Mouse (Mus musculus): ENCODE measurements around the gene Adamtsl4. TPM values are rescaled to one million over a fixed set of nuclear protein-coding genes. Genes with fewer than 3 reads are reported as not detected.
"Not testable (repeated sequence)": the region's sequence is repeated elsewhere in the genome, so short reads cannot be mapped to it uniquely, and the experiment has no call there.

Gene Adamtsl4
- polyA plus RNA-seq, 1 experiment, result 51.3 TPM

DNA sequence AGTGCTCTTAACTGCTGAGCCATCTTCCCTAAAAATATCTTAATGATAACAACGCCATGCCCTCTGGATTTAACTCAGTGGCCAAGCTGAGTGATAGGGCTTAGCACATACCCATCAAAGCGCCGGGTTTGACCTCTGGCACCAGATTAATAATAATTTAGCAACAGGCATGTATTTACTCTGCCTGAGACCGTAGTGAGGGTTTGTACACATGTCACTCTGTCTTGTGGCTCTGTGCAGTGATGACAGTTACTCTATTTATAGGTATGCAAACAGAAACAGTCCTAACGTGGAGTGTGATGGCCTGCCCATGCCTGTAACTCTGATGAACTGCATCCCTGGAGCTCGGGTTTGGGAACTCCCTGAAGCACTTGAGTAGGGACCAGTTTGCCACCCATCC is 5.0 kb upstream of the Adamtsl4 start:
- H3K4me1 ChIP-seq (ENCODE audit: control insufficient read depth, insufficient read depth, low read length), result peaks cover 26% of the 10 kb centered on the region
- WGBS, result 41% methylated on average over 6 of the region's 6 CpGs
- no peak for DNase-seq
- no peak overlapping the region for H3K4me3 ChIP-seq (replicated peaks; ENCODE audit: extremely low read depth, low read depth, low read length)
- TF ChIP-seq POLR2A (IDR thresholded peaks at IDR 0.05; ENCODE audit: borderline replicate concordance, extremely low read depth, low read depth, low read length) (no peak), CTCF (IDR thresholded peaks at IDR 0.05; ENCODE audit: insufficient read depth, low read length) (no peak)

DNA sequence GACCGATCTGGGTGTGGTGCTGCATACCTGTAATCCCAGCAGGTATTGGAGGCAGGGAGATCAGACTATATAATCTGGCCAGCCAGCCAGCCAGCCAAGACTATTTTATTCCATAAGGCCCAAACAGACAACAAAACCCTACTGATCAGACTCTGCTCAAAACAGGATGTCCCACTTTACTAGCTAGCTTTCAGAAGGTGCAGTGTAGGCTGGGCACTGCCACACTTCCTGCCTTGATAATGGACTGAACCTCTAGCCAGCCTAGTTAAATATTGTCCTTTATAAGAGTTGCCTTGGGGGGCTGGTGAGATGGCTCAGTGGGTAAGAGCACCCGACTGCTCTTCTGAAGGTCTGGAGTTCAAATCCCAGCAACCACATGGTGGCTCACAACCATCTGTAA is 2.8 kb upstream of the Adamtsl4 start:
- WGBS, result 91% methylated on average over 2 of the region's 2 CpGs
- H3K4me1 ChIP-seq (ENCODE audit: control insufficient read depth, insufficient read depth, low read length), result peaks cover 26% of the 10 kb centered on the region
- H3K4me3 ChIP-seq (replicated peaks; ENCODE audit: extremely low read depth, low read depth, low read length); DNase-seq: not testable (repeated sequence)

DNA sequence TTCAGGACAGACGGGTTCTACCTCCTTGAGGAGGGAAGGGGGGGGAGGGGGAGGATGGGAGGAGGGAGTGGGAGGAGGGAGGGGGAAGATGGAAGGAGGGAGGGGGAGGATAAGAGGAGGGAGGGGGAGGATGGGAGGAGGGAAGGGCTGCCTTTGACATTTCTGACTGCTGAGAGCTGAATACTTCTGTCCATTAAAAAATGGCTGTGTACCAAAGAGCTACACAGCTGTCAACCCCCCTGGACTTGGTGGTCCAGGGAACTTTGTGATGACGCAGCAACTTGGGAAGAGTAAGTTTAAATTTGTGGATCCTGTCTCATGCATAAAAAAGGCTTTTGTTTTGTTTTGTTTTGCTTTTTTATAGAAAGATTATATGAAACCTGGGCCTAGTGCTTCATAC is 2.2 kb upstream of the Adamtsl4 start:
- H3K4me1 ChIP-seq (ENCODE audit: control insufficient read depth, insufficient read depth, low read length), result peaks cover 30% of the 10 kb centered on the region
- 43% methylated on average over 2 of the region's 2 CpGs for WGBS
- no peak overlapping the region for H3K4me3 ChIP-seq (replicated peaks; ENCODE audit: extremely low read depth, low read depth, low read length)
- DNase-seq, result no peak
- TF ChIP-seq CTCF (IDR thresholded peaks at IDR 0.05; ENCODE audit: insufficient read depth, low read length), result no peak
- TF ChIP-seq POLR2A (IDR thresholded peaks at IDR 0.05; ENCODE audit: borderline replicate concordance, extremely low read depth, low read depth, low read length), result no peak

DNA sequence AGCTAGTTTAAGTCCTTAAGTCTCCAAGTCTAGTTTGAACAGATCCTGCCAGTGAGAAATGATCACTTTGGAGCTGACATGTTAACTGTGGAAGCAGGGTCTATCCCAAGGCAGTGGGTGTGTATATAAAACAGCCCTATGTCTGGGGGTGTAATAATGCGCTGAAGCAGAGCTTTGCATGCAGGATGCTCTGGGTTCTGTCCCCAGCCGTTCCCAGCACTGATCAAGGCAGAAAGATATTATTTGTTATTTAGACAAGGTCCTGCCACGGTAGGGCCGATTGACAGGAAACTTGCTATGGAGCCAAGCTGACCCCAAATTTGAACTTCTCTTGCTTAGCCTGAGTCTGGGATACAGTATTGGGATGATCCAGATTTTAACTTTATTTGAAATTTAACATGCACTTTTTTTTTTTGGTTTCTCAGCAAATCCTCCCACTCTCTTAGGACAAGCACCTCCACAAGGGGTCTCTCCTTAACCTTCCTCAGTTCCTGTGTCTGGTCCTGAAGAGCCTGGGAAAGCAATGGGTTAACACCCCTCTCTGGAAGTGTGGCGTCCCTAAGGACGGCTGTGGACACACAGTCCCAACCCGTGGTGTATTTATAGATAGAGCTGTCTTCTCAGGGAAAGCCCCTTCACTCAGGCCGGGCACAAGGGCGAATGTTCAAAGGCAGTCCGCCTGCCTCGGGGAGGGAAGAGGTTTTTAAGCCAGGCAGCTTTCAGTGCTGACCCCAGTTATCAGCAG is 1.6 kb upstream of the Adamtsl4 start:
- H3K4me1 ChIP-seq (ENCODE audit: control insufficient read depth, insufficient read depth, low read length), result peaks cover 28% of the 10 kb centered on the region
- H3K4me3 ChIP-seq (replicated peaks; ENCODE audit: extremely low read depth, low read depth, low read length), result no peak overlapping the region
- 32% methylated on average over 11 of the region's 11 CpGs for WGBS
- no peak for DNase-seq
- TF ChIP-seq POLR2A (IDR thresholded peaks at IDR 0.05; ENCODE audit: borderline replicate concordance, extremely low read depth, low read depth, low read length) (no peak), CTCF (IDR thresholded peaks at IDR 0.05; ENCODE audit: insufficient read depth, low read length) (no peak)

DNA sequence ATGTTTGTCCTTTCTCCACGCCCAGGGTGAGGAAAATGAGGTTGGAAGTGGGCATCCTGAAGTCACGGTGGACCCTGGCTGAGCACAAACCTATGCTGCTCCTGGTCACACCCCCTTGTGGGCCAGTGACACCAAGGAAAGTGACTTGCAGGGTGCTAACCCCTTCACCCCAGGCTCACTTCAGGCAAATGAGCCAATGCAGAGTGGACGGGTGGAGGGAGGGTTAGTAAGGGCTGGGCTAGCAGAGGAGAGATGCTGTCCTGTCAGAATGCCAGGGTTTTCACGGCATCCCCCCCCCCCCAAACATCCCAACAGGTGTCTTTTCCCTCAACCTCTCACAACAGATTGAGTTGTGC is 571 bp downstream of the Adamtsl4 start:
- H3K4me3 ChIP-seq (replicated peaks; ENCODE audit: extremely low read depth, low read depth, low read length), result peak overlapping the region; percentile 79
- TF ChIP-seq POLR2A (IDR thresholded peaks at IDR 0.05; ENCODE audit: borderline replicate concordance, extremely low read depth, low read depth, low read length) (peak; percentile 19; the same call in 1 of the 2 replicates), CTCF (IDR thresholded peaks at IDR 0.05; ENCODE audit: insufficient read depth, low read length) (no peak)
- 19% methylated on average over 4 of the region's 4 CpGs for WGBS
- DNase-seq, result no peak
- H3K4me1 ChIP-seq (ENCODE audit: control insufficient read depth, insufficient read depth, low read length), result peaks cover 16% of the 10 kb centered on the region

DNA sequence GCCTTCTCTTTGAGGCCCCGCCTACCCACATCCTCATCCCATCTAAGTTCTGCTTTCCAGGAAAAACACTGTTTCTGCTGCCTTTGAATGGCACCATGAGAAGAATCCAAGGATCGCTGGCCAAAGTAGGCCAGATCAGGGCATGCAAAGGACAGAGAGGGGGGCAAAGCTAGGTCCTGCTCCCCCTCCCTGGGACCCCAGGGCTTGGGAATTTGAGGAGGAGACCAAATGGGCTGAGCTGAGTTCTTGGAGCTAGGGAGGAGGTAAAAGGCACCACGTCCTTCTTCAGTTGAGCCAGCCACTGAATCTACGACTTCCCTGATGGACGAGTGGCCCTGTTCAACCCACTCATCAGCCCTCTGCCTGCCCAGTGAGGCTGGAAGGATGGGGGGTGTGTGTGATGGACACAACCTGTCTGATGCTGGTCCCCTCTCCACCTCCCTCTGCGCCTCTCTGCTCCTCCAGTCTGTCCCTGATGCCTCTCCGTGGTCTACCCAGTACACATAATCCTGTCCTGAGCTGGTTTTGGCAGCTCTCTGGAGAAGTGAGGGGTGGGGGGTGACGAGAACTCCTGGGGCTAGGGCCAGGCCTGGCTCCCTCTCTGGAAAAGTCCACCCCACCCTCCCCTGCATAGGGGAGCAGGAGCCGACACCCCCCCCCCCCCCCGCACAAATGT is 1.1 kb downstream of the Adamtsl4 start:
- WGBS, result 36% methylated on average over 10 of the region's 10 CpGs
- no peak for TF ChIP-seq CTCF (IDR thresholded peaks at IDR 0.05; ENCODE audit: insufficient read depth, low read length)
- no peak for TF ChIP-seq POLR2A (IDR thresholded peaks at IDR 0.05; ENCODE audit: borderline replicate concordance, extremely low read depth, low read depth, low read length)
- no peak for DNase-seq
- Histone ChIP-seq H3K4me3 (replicated peaks; ENCODE audit: extremely low read depth, low read depth, low read length) (peak overlapping the region; percentile 79), H3K4me1 (ENCODE audit: control insufficient read depth, insufficient read depth, low read length) (peaks cover 19% of the 10 kb centered on the region)

DNA sequence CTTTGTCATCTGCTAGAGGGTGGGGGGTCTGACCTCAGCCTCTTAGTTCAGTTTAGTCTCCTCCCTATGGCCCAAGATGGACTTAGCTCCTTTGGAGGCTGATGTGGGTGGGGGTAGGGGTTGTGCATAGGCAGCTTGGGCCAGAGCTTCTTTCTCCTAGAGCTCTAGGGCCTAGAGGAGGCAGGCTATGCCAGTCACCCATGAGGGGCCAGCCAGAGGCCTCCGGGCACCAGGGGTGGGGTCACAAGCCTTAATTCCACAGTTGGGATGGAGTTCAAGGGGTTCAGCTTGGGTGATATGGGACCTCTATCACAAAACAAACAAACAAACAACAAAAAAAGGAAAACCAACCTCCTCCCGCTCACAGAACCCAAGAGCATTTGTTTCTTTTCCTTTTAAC is 2.0 kb downstream of the Adamtsl4 start:
- WGBS, result 65% methylated on average over 2 of the region's 2 CpGs
- H3K4me1 ChIP-seq (ENCODE audit: control insufficient read depth, insufficient read depth, low read length), result peaks cover 20% of the 10 kb centered on the region
- no peak overlapping the region for H3K4me3 ChIP-seq (replicated peaks; ENCODE audit: extremely low read depth, low read depth, low read length)
- TF ChIP-seq POLR2A (IDR thresholded peaks at IDR 0.05; ENCODE audit: borderline replicate concordance, extremely low read depth, low read depth, low read length), result no peak
- TF ChIP-seq CTCF (IDR thresholded peaks at IDR 0.05; ENCODE audit: insufficient read depth, low read length), result no peak
- DNase-seq, result no peak

DNA sequence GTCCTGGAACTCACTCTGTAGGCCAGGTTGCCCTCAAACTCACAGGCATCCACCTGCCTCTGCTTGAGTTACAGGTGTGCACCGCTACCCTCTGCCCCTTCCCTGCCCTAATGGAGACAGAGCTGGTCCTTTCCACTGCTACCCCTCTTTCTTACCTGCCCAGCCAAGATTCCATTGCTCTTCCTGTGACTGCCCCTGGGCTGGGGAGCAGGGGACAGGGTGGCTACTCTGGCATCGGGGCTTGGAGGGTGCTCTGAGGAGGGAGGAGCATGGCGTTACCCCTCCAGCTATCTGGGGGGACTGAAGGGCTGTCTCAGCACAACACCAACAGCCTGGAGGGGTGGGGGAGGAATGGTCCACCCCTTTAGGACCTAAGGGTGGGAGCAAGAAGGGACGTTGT is 2.4 kb downstream of the Adamtsl4 start:
- DNase-seq, result no peak
- TF ChIP-seq POLR2A (IDR thresholded peaks at IDR 0.05; ENCODE audit: borderline replicate concordance, extremely low read depth, low read depth, low read length) (no peak), CTCF (IDR thresholded peaks at IDR 0.05; ENCODE audit: insufficient read depth, low read length) (no peak)
- H3K4me1 ChIP-seq (ENCODE audit: control insufficient read depth, insufficient read depth, low read length), result peaks cover 20% of the 10 kb centered on the region
- H3K4me3 ChIP-seq (replicated peaks; ENCODE audit: extremely low read depth, low read depth, low read length), result no peak overlapping the region
- 67% methylated on average over 4 of the region's 4 CpGs for WGBS

DNA sequence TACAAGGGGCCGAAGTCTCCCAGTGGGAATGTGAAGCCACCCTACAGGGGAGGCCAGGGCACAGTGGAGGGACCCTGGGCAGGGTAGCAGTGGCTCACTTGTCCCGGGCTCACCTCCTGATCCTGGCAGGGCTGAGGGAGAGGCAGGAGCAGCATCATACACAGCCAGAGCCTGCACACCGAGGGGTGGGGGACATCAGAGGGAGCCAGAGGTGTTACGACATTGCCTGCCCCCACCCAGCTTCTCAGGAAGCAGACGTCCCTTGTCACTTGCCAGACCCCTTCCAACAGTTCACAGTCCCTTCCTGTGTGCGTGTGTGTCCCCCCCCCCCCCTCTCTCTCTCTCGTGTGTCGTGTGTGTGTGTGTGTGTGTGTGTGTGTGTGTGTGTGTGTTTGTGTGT is 2.9 kb downstream of the Adamtsl4 start:
- H3K4me1 ChIP-seq (ENCODE audit: control insufficient read depth, insufficient read depth, low read length), result peaks cover 20% of the 10 kb centered on the region
- no peak for TF ChIP-seq CTCF (IDR thresholded peaks at IDR 0.05; ENCODE audit: insufficient read depth, low read length)
- no peak for TF ChIP-seq POLR2A (IDR thresholded peaks at IDR 0.05; ENCODE audit: borderline replicate concordance, extremely low read depth, low read depth, low read length)
- H3K4me3 ChIP-seq (replicated peaks; ENCODE audit: extremely low read depth, low read depth, low read length), result no peak overlapping the region
- WGBS, result 31% methylated on average over 8 of the region's 8 CpGs
- DNase-seq, result no peak

DNA sequence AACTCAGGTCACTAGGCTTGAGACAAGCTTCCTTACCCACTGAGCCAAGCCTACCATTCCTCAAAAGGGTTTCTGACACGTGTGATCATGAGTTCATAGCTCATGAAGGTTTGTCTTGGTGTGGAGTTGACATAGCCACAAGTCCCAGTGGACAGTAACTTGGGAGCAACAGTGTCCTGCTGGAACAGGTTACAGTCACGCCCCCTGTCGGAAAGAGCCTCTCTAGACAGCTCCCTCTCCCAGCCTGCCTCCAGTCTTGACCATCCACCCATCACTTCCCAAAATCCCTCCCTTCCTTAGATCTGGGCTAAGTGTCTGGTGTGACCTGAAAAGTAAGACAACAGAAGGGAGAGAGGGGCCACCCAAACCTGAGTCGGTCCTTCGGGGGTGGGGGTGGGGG is 4.8 kb downstream of the Adamtsl4 start:
- TF ChIP-seq POLR2A (IDR thresholded peaks at IDR 0.05; ENCODE audit: borderline replicate concordance, extremely low read depth, low read depth, low read length), result no peak
- TF ChIP-seq CTCF (IDR thresholded peaks at IDR 0.05; ENCODE audit: insufficient read depth, low read length), result 0 out of 2 replicates have a peak, but pooled peaks have one; percentile 17
- Histone ChIP-seq H3K4me1 (ENCODE audit: control insufficient read depth, insufficient read depth, low read length) (peaks cover 20% of the 10 kb centered on the region), H3K4me3 (replicated peaks; ENCODE audit: extremely low read depth, low read depth, low read length) (no peak overlapping the region)
- WGBS, result 64% methylated on average over 5 of the region's 5 CpGs
- no peak for DNase-seq
